9 mouse cellular contexts compared by ENCODE assay signal in the genomic region with DNA sequence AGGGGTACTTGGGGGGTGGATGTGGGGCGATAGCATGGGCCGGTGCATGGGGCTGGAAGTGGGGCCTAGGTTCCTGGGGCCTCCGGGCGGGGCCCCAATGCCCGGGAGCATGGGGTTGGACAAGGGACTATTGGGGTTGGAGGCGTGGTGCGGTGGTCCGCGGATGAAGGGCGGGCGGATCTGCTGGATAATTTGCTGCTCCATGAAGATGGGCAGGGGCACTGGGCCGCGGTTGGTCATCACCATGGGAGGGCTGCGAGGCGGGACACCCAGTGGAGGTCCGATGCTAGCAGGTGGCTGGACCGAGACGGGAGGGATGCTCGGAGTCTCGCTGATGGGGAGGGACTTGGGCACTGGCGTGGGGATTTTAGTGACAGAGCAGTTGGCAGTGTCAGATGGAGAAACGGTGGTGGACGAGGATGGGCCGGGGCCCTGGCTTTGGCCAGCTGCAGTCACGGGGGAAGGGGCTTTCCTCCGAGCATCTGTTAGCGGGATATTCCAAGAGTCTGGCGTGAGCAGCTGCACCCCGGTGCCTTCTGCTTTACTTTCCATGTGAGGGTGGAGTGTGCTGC.
A peak's percentile ranks its signal among the peaks of the same experiment; 100 is the strongest.
DNase-seq lines count a peak whose midpoint lies in the region; ATAC-seq lines count a peak whose summit lies in the region.
"Had no signal": no experiment of that assay in that cellular context is flagged by ENCODE, and none has a peak within 500 bp of the region (broad histone marks: within the 10 kb centered on the region; RNA-seq: fewer than 3 reads in every experiment).

No protein-coding gene starts in this region.

- no peaks in the 10 kb centered on the region for H3K36me3 ChIP-seq in forebrain, embryonic 16.5 days (ENCODE audit: control insufficient read depth, insufficient read depth)
- no peaks in the 10 kb centered on the region for H3K36me3 ChIP-seq in midbrain, embryonic 11.5 days (ENCODE audit: control insufficient read depth, insufficient read depth, low read length)

- H3K27me3 ChIP-seq in forebrain, embryonic 16.5 days (replicated peaks; ENCODE audit: control insufficient read depth, insufficient read depth, low read length) = peaks cover 5% of the 10 kb centered on the region; the same call in 1 of the 2 replicates
- peaks cover 30% of the 10 kb centered on the region for H3K27me3 ChIP-seq in midbrain, embryonic 11.5 days (ENCODE audit: control insufficient read depth, insufficient read depth, low read length)

- H3K27ac ChIP-seq in forebrain, embryonic 16.5 days (ENCODE audit: low read length) = no peak overlapping the region
- no peak overlapping the region for H3K27ac ChIP-seq in midbrain, embryonic 11.5 days (ENCODE audit: low read depth, low read length)
- H3K27ac ChIP-seq: liver, embryonic 14.5 days had no signal

- peaks cover 41% of the 10 kb centered on the region for H3K4me1 ChIP-seq in forebrain, embryonic 16.5 days (replicated peaks; ENCODE audit: control insufficient read depth, insufficient read depth, low read length)
- H3K4me1 ChIP-seq in midbrain, embryonic 11.5 days (ENCODE audit: control insufficient read depth, insufficient read depth, low read length) = peaks cover 10% of the 10 kb centered on the region

- H3K4me2 ChIP-seq in forebrain, embryonic 16.5 days (ENCODE audit: low read length) = peak overlapping the region; percentile 96
- H3K4me2 ChIP-seq in midbrain, embryonic 11.5 days = peak overlapping the region; percentile 98

- H3K4me3 ChIP-seq in forebrain, embryonic 16.5 days (replicated peaks; ENCODE audit: low read length) = peak overlapping the region; percentile 51
- peak overlapping the region; percentile 48 for H3K4me3 ChIP-seq in midbrain, embryonic 11.5 days (ENCODE audit: low read depth, low read length)

- 5% methylated on average over 29 of the region's 29 CpGs for WGBS in forebrain, embryonic 16.5 days
- WGBS in midbrain, embryonic 11.5 days = 2% methylated on average over 29 of the region's 29 CpGs

- no peak for ATAC-seq in cerebellum, adult (ENCODE audit: insufficient number of reproducible peaks, low FRiP score, low TSS enrichment)
- peak; percentile 14; the same call in 1 of the 2 replicates for ATAC-seq in forebrain, embryonic 16.5 days
- peak; percentile 62 for ATAC-seq in midbrain, embryonic 11.5 days (ENCODE audit: low FRiP score)

- DNase-seq in cerebellum, adult 11 months = peak; percentile 30
- DNase-seq in cerebellum, adult 11-12 months = peak; percentile 47
- DNase-seq in midbrain, embryonic 11.5 days (ENCODE audit: low spot score, missing footprints) = peak; percentile 92
- DNase-seq in spleen, postnatal 4 days (ENCODE audit: low spot score in 2 of 2) = no peak
- DNase-seq in adrenal gland, adult 18-20 months (ENCODE audit: low spot score in 2 of 2) = no peak
- no peak for DNase-seq in frontal cortex, postnatal 14 days (ENCODE audit: low spot score in 2 of 2)

- H3K9me3 ChIP-seq in forebrain, embryonic 16.5 days (ENCODE audit: control insufficient read depth, low read length) = no peaks in the 10 kb centered on the region
- H3K9me3 ChIP-seq in midbrain, embryonic 11.5 days (ENCODE audit: control insufficient read depth, low read length) = no peaks in the 10 kb centered on the region

- peak overlapping the region; percentile 69 for H3K9ac ChIP-seq in forebrain, embryonic 16.5 days (replicated peaks; ENCODE audit: low read depth, low read length)
- peak overlapping the region; percentile 58 for H3K9ac ChIP-seq in midbrain, embryonic 11.5 days (ENCODE audit: low read length)
- H3K9ac ChIP-seq: liver, embryonic 14.5 days had no signal

Comparison
In these comparisons a context has a peak if more than half of its experiments do, and no peak if none do; other contexts are left out.
1. DNase-seq: peak in cerebellum, adult 11 months (single experiment), cerebellum, adult 11-12 months (single experiment) and midbrain, embryonic 11.5 days (single experiment); none in spleen, postnatal 4 days (0 of 2), adrenal gland, adult 18-20 months (0 of 2) and frontal cortex, postnatal 14 days (0 of 2).